Mouse (Mus musculus) lung, adult 2 months (tissue): Measurements from ENCODE around the gene Pacrg.

Source experiments
- CTCF ChIP-seq: fragments of 200-500 bp; IDR thresholded peaks from 2 replicates; pipeline ENCODE4 v1.5.1; 2011; ENCODE audit warnings: mild to moderate bottlenecking, low read length, control low read depth; ENCODE audit not compliant: insufficient read depth
- POLR2A ChIP-seq: fragments of 200-500 bp; IDR thresholded peaks from 2 replicates; pipeline ENCODE4 v1.6.1; 2011; ENCODE audit warnings: low read depth, mild to moderate bottlenecking, control low read depth, low read length, borderline replicate concordance; ENCODE audit errors: extremely low read depth

GRCm38 (mm10) chr17:10478377-10478776 is 361.7 kb downstream of the Pacrg start:
- TF ChIP-seq POLR2A (no peak), CTCF (no peak)
